Mouse (Mus musculus): Measurements from ENCODE around the gene Lama2. TPM values are rescaled to one million over a fixed set of nuclear protein-coding genes. Genes with fewer than 3 reads are reported as not detected.

Lama2 gene
- polyA plus RNA-seq, 1 experiment, result 7.6 TPM

DNA sequence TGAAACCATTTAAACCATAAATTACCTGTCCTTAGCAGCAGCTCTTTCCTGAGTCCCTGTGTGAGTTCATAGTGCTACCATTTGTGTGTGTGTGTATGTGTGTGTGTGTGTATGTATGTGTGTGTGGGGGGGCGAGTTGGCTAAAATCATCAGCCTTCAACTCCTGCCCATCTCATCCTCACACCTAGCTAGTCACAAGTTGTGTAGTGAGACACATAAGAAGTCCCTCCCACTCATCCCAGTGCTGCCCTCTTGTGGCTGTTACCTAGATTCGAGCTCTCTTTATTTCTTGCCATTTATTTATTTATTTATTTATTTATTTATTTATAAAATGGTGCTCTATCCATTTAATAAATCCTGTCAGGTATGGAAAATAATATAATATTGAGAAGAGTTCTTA lies 457.2 kb downstream of the Lama2 start:
- Histone ChIP-seq H3K4me3 (ENCODE audit: insufficient read depth, low read depth, low read length) (no peak overlapping the region), H3K4me1 (ENCODE audit: control insufficient read depth, insufficient read depth, insufficient read length, low read length) (no peaks in the 10 kb centered on the region), H3K27ac (replicated peaks; ENCODE audit: low read depth, low read length) (no peak overlapping the region)

DNA sequence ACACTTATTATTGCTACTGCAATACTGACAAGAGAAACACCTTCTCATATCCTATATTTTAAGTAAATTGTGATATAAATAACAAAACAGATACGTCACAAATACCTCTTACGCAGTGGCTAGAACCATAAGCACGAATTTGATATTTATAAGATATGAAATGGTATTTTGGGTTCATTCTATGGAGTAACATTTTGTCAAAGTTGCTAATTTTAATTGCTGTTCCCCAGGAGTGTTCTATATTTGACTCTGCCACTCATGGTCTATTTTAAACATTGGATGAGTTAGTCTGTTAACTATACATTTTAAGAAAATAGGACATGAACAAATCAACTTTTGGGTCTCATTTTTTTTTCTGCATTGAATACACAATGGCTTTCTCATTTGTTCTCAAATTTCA lies 469.3 kb downstream of the Lama2 start:
- H3K27ac ChIP-seq (replicated peaks; ENCODE audit: low read depth, low read length), result no peak overlapping the region
- no peaks in the 10 kb centered on the region for H3K4me1 ChIP-seq (ENCODE audit: control insufficient read depth, insufficient read depth, insufficient read length, low read length)
- H3K4me3 ChIP-seq (ENCODE audit: insufficient read depth, low read depth, low read length), result no peak overlapping the region

DNA sequence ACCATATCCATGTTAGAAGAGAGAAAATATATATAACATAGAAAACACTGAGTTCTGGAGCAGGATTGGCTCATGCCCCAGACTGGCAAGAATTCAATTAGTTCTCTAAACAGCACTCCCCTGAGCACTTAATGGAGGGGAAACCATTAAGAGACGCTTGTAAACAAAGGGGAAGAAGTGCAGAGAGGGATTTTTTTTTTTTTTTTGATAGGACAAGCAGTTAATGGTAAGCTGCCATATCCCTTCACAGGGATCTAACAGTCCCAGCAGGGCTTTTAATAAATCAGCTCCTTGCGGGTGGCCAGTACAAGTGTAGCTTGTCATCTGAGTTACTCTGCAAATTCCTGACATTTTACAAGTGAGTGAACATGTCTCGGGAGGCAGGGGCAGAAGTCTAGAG lies 479.1 kb downstream of the Lama2 start:
- Histone ChIP-seq H3K27ac (replicated peaks; ENCODE audit: low read depth, low read length) (no peak overlapping the region), H3K4me1 (ENCODE audit: control insufficient read depth, insufficient read depth, insufficient read length, low read length) (no peaks in the 10 kb centered on the region), H3K4me3 (ENCODE audit: insufficient read depth, low read depth, low read length) (no peak overlapping the region)

DNA sequence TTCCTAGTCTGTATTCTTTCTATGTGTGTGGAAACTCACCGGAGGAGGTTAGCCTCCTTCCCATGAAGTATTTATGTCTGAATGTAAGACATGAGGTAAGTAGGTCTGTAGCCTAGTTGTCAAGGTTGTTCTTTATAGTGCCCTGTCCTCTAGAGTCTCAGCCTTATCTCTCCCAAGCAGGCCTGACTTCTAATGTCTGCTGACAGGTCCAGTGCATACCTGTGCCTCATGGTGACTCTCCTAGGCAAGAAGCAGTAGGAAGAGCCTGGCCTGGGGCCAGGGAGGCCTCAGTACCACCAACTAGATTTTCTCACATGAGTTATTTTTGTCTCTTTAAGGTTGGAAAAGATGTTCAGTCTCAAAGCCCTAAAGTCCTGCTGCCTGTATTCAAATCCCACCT lies 483.8 kb downstream of the Lama2 start:
- no peak overlapping the region for H3K27ac ChIP-seq (replicated peaks; ENCODE audit: low read depth, low read length)

DNA sequence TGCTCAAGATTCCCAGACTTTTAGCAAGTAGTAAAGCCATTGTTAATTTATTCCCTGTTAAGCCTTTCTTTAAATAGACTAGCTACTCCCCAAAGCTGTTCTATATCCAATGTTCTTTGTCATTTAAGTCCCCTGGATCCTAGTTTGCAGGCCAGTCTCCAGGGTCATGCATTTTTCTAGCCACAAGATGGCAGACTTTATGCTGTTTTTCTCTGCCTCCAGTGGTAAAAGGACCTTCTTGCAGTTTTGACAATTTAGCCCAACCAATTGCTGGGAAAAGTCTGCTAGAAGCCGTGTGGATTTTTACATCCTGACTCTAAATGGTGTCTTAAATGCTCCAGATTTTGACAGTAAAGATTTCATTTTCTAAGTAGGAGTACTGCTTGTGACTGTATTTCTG lies 486.4 kb downstream of the Lama2 start:
- Histone ChIP-seq H3K4me1 (ENCODE audit: control insufficient read depth, insufficient read depth, insufficient read length, low read length) (no peaks in the 10 kb centered on the region), H3K27ac (replicated peaks; ENCODE audit: low read depth, low read length) (no peak overlapping the region), H3K4me3 (ENCODE audit: insufficient read depth, low read depth, low read length) (no peak overlapping the region)

More for the DNA sequence above, 483.8 kb downstream of the Lama2 start:
- Histone ChIP-seq H3K4me1 (ENCODE audit: control insufficient read depth, insufficient read depth, insufficient read length, low read length) (no peaks in the 10 kb centered on the region), H3K4me3 (ENCODE audit: insufficient read depth, low read depth, low read length) (no peak overlapping the region)

DNA sequence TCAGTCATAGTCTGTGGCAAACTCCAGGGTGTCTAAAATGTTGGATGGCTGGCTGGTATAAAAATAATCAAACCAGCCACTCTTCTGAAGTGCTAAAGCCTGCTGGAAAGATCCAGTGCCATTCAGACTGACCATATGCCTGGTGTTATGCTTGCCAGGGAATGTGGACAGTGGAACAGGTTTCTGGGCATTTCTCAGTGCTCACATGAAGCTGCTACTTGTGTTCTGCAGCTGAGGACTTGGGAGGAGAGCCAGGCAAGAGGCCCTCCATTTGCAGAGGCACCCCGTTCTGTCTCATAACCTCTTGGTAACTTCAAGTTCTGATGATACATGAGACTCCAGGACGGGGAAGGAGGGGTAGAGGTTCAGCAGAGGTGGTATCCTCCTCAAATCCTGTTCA lies 492.1 kb downstream of the Lama2 start:
- H3K4me3 ChIP-seq (ENCODE audit: insufficient read depth, low read depth, low read length), result no peak overlapping the region
- H3K27ac ChIP-seq (replicated peaks; ENCODE audit: low read depth, low read length), result no peak overlapping the region
- H3K4me1 ChIP-seq (ENCODE audit: control insufficient read depth, insufficient read depth, insufficient read length, low read length), result no peaks in the 10 kb centered on the region

DNA sequence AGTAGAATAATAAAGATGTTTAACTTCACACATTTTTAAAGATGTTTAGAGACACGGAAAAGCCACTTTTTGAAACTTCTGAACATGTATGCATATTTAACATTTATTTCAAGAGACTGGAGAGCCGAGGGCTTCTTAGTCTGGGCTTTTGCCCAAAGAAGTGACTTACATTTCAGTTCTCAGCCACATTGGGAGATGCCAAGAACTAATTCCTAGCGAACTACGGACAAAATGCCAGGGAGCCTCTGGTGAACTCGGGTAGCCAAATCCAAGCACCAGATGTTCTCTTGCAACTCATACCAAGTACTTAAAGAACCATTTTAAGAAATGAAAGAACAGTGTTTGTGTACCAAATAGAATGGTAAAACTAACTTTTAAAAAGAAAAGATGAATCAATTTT lies 495.8 kb downstream of the Lama2 start:
- H3K4me1 ChIP-seq (ENCODE audit: control insufficient read depth, insufficient read depth, insufficient read length, low read length), result no peaks in the 10 kb centered on the region
- H3K4me3 ChIP-seq (ENCODE audit: insufficient read depth, low read depth, low read length), result no peak overlapping the region
- no peak overlapping the region for H3K27ac ChIP-seq (replicated peaks; ENCODE audit: low read depth, low read length)

DNA sequence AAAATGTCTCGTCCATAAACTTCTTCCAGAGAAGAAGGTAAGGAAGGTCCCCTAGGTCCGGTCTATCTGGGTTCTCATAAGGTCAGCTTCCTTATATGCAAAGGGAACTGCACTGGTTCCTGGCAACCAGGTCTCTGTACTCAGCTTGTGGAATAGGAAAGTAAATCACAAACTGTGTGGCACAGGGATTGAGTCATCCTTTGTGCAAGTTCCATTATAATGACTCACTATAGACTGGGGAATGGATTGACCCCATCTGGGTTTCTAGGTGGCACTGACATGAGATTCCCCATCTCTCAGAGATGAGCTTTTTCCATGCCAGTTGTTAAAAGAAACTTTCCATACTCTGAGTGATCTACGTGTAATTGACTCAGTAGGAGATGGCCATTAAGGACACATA lies 501.7 kb downstream of the Lama2 start:
- H3K4me3 ChIP-seq (ENCODE audit: insufficient read depth, low read depth, low read length), result no peak overlapping the region
- no peaks in the 10 kb centered on the region for H3K4me1 ChIP-seq (ENCODE audit: control insufficient read depth, insufficient read depth, insufficient read length, low read length)
- no peak overlapping the region for H3K27ac ChIP-seq (replicated peaks; ENCODE audit: low read depth, low read length)

DNA sequence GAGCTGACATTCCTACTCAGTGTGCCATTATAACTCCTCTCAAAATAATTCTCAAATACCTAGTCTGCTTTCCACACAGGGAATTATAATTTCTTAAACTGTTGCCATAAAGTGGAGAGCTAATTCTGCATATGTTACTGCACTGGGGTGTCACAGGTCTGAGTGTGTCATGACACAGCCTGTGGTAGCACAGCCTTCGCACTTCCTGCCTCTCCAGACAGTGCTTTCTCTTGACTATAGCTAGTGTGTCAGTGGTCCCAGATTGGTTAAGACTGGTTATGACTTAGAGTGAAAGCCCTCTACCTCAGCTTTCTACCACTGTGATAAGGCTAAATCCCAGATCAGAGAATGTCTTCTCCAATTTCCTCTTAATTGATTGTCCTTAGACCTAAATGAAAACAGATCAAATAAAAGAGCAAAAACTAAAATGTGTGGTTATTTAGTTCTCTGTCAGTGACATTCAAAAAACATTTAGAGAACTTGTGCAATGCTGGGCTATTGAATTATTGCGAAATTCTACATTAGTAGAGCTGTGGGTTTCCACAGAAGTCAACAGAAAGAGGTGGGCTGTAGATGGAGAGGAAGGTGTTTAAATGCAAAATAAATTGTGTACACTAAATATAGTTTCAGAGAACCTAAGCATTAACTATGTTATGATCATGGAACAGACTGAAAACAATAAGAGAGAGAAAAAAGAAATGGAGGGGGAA lies 502.5 kb downstream of the Lama2 start:
- Histone ChIP-seq H3K4me3 (ENCODE audit: insufficient read depth, low read depth, low read length) (no peak overlapping the region), H3K4me1 (ENCODE audit: control insufficient read depth, insufficient read depth, insufficient read length, low read length) (no peaks in the 10 kb centered on the region), H3K27ac (replicated peaks; ENCODE audit: low read depth, low read length) (no peak overlapping the region)

DNA sequence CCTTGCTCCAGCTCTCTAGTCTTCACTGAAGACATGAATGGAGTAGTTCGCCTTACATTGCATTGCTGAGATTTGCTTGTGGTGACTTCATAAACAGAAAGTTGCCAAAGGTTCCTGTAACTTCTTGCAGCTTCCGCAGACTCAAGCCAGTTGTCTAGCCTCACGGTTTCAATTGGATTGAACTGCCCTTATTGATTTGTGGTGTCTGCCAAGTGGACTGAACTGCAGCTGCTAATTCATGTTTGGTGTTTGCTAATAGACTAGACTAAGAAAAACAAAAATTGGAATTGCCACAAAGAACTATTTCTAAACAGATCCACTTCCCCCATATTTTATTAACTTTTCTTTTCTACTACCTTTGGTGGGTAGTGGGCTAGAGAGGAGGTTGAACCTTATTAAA lies 505.4 kb downstream of the Lama2 start:
- Histone ChIP-seq H3K4me1 (ENCODE audit: control insufficient read depth, insufficient read depth, insufficient read length, low read length) (no peaks in the 10 kb centered on the region), H3K4me3 (ENCODE audit: insufficient read depth, low read depth, low read length) (no peak overlapping the region), H3K27ac (replicated peaks; ENCODE audit: low read depth, low read length) (no peak overlapping the region)

DNA sequence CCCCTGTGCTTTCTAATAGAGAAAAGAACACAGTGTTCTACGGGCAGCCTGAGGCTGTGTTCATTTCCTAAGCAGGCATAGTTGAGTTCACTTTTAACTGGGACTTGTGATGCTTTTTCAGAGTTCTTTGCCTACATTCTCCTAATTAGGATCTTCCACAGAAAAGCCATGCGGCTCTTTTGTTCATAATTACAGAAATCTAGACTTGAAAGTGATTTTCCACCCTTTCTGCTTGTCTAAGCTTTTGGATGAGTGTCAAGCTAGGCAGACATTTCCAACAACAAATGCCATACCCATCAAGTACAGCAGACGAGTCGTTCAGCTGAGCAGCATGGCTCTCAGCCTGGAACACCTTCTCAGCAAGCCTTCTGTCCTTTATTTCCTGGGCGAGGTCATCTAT lies 515.7 kb downstream of the Lama2 start:
- Histone ChIP-seq H3K4me1 (ENCODE audit: control insufficient read depth, insufficient read depth, insufficient read length, low read length) (no peaks in the 10 kb centered on the region), H3K27ac (replicated peaks; ENCODE audit: low read depth, low read length) (no peak overlapping the region), H3K4me3 (ENCODE audit: insufficient read depth, low read depth, low read length) (no peak overlapping the region)

DNA sequence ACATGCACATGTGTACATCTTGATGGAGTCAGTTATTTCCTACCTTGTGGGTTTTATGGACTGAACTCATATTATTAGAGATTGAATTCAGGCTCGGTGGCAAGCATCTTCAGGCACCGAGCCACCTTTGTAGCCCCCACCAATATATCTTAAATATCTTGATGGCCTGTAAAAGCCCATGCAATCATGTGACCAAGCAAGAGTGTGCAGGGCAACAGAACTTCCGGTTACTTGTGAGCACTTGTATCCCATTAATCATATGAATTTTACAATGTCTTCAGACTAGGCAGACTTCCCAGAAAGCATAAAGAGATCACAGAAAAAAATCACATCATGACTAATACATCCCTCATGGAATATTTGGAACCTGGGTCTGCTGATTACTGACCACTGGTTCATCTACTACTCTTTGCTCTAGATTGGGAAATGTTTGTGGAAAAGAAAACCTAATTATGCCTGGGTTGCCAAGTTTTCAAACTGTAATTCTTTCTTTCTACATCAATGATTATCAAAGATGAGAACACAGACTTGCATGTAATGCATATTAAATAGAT lies 517.7 kb downstream of the Lama2 start:
- H3K27ac ChIP-seq (replicated peaks; ENCODE audit: low read depth, low read length), result no peak overlapping the region

DNA sequence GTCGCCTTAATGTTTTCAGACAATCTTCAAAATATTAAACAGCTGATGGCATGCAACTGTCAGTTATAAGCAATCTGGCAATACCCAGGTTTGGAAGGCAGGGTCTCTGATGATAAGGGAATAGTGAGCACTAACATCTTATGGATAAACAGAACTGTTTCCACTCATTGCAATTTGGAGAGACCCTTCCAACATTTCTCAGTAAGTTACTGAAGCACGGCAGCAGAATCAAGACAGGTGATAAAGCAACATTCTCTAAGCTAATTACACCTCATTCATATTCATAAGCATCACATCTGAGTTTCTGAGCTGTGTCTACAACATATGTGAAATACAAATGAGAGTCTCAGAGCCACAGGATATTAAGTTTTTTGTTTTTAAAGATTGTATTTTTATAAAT lies 542.4 kb downstream of the Lama2 start:
- no peaks in the 10 kb centered on the region for H3K4me1 ChIP-seq (ENCODE audit: control insufficient read depth, insufficient read depth, insufficient read length, low read length)
- H3K27ac ChIP-seq (replicated peaks; ENCODE audit: low read depth, low read length), result no peak overlapping the region
- no peak overlapping the region for H3K4me3 ChIP-seq (ENCODE audit: insufficient read depth, low read depth, low read length)

More for the DNA sequence above, 517.7 kb downstream of the Lama2 start:
- no peak overlapping the region for H3K4me3 ChIP-seq (ENCODE audit: insufficient read depth, low read depth, low read length)
- no peaks in the 10 kb centered on the region for H3K4me1 ChIP-seq (ENCODE audit: control insufficient read depth, insufficient read depth, insufficient read length, low read length)

DNA sequence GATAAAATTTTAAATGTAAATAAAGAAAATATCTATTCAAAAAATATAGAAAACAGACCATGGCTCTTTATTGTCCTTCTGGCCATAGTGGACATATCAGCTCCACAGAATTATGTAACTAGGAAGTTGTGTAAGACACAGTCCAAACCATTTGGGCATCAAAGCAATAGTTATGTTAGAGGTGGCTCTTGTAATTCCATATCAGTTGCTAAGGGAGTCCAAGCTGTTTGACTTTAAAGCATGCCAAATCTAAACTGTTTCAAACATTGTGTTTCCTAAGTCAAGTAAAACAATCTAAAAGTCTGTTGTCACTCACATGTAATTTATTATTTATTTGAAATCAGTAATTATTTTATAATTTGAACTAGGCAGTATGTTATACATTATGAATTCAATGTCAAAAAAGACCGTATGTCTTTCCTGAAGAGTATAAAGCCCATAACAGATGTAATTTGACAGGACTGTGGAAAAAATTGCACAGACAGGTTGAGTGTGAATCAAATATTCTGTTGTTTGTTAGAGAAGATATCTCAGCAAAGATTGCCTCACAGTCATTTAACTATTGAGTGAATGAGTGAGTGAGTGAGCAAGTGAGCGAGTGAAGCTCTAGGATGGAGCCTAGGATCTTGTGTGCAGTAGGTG lies 550.6 kb downstream of the Lama2 start:
- Histone ChIP-seq H3K27ac (replicated peaks; ENCODE audit: low read depth, low read length) (no peak overlapping the region), H3K4me1 (ENCODE audit: control insufficient read depth, insufficient read depth, insufficient read length, low read length) (no peaks in the 10 kb centered on the region), H3K4me3 (ENCODE audit: insufficient read depth, low read depth, low read length) (no peak overlapping the region)

DNA sequence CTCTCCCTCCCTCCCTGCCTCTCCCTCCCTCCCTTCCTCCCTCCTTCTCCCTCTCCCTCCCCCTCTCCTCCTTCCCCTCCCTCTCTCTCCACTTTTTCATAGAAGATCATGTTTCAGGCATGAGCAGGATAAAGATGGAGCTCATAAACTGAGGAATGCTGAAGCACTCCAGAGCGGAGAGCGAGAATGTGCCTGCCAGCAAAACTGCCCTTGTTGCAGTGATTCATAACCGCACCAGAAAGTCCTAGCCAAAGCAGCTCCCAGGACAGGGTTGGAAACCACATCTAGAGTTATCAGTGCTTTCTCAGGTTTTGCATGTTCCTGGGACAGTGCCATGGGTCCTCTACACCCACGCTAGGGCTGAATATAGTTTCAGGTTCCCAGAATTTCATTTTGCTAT lies 555.9 kb downstream of the Lama2 start:
- Histone ChIP-seq H3K4me1 (ENCODE audit: control insufficient read depth, insufficient read depth, insufficient read length, low read length) (no peaks in the 10 kb centered on the region), H3K27ac (replicated peaks; ENCODE audit: low read depth, low read length) (no peak overlapping the region), H3K4me3 (ENCODE audit: insufficient read depth, low read depth, low read length) (no peak overlapping the region)

DNA sequence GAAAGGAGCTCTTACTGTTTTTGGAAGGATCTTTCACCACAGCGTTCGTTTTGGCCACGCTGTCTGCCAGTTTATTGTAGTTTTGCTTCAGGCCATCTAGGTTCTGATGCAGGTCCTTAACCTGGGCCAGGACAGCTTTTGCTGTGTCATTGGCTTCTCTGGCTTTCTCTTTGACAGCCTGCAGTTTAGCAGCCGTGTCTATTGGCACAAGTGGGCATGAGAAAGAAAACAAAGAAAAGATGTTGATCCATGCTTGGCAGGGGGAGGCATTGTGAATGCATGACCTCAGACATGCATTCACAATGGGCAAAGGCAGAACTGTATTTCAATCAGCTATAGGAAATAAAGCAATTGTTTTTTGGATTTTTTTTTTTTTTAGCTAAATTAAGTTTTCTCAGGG lies 565.1 kb downstream of the Lama2 start:
- H3K4me1 ChIP-seq (ENCODE audit: control insufficient read depth, insufficient read depth, insufficient read length, low read length), result no peaks in the 10 kb centered on the region
- no peak overlapping the region for H3K27ac ChIP-seq (replicated peaks; ENCODE audit: low read depth, low read length)
- no peak overlapping the region for H3K4me3 ChIP-seq (ENCODE audit: insufficient read depth, low read depth, low read length)
